Mouse (Mus musculus): ENCODE results near the gene Gm47996.

DNA sequence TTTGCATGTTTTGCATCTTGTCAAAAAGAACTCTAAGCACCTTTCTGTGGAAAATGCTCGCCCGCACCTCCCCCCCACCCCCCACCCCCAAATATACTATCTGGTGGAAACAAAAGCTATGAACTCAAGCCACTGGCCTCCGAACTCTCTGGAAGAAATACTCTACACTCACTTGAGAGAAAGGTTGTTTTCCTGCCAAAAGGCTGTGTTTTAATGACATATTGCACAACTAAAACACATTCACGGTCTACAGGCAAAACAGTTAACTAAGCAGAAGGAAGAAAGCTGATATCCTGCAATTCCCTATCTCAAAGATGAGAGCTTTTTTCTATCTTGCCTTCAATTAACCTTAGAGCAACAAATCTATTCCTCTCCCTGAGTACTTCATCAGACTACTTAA, 33.4 kb downstream of the Gm47996 start:
- TF ChIP-seq CTCF (IDR thresholded peaks at IDR 0.05; ENCODE audit: borderline replicate concordance, extremely low read depth, insufficient read depth, insufficient read length) (no peak), POLR2A (IDR thresholded peaks at IDR 0.05; ENCODE audit: borderline replicate concordance, extremely low read depth, insufficient read depth, insufficient read length, poor library complexity, severe bottlenecking) (no peak)
